Mouse (Mus musculus) monocyte, adult 5-6 weeks (primary cell): ENCODE measurements around the gene Rnf8. TPM values are rescaled to one million over a fixed set of nuclear protein-coding genes. Genes with fewer than 3 reads are reported as not detected.
"Not testable (repeated sequence)": the region's sequence is repeated elsewhere in the genome, so short reads cannot be mapped to it uniquely, and the experiment has no call there.

ENCODE experiments used
- ATAC-seq: fragments of 153-309, 156-312 bp; replicated peaks from 2 replicates; pipeline ENCODE4 v1.8.0; 2017; ENCODE audit warnings: mild to moderate bottlenecking; ENCODE audit not compliant: low TSS enrichment, insufficient number of reproducible peaks, severe bottlenecking, poor library complexity, low FRiP score
- total RNA-seq: library from RNA; stranded (forward); fragments of 200-1000, 200-491, 200-594 nt; gene quantifications from 3 replicates; pipeline ENCODE4 v1.2.3, GENCODE M21; 2017

Rnf8 gene
- 44.8 to 57.1 TPM (median 48.0 TPM) in 3 replicates for total RNA-seq

DNA sequence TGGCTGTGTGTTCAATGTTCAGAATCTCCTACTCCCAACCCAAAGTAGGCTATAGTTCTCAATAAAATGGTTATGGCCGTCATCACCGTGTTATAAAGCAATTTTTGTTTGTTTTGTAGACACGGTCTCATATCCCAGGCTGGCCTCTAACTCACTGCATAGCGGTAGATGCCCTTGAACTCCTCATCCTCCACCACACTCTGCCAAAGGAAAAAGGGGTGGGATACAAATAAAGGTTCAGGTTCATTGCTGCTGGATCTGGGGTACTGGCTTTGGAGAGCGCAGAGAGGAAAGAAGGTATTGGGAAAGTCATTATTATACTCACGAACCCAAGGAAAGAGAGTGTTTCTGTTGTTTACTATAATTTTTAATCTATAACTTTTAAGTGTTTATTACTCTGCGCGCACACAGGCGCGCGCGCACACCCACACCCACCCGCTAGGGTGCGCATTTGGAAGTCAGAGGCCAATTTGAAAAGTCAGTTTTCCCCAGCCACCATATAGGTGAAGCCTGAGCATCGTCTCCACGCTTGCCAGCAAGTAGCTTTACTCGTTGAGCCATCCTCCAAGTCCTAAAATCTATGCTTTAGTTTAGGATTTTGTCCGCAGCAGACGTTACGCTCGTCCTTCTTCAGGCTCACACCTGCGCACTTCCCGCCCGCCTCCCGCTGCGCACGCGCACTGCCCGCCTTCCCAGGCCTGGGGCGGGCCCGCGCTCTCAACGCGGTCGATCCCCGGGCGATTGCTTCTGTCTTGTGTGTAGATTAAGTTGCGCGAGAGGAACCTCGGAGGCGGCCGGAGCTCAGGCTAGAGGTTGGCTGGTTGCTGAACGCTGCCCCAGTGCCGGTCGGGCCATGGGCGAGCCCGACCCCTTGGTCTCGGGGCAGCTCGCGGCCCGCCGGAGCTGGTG, at the start of gene Rnf8, which contains the start of gene Gm28043:
Rnf8 (plus strand) TSS at position 676 of the 909 bp plus-strand sequence.
Gm28043 (plus strand) TSS at position 762 of the 909 bp plus-strand sequence.
- peak; percentile 94 for ATAC-seq

DNA sequence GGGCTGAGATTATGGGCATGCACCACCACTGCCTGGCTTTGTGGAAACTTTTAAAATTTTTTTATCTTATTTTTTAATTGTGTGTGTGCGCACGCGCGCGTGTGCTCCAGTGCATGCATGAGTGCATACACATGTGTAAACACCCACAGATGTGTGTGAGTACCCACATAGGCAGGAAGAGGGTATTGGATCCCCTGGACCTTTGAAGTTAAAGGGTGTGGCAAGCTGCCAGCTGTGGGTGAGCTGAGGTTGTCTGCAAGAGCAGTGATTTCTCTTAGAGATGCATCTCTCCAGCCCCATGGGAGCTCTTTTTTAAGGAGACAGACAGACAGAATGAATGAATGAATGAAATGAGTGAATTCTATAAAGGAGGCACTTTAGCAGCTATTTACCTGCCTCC, 49.1 kb upstream of the Rnf8 start:
- ATAC-seq = no peak

DNA sequence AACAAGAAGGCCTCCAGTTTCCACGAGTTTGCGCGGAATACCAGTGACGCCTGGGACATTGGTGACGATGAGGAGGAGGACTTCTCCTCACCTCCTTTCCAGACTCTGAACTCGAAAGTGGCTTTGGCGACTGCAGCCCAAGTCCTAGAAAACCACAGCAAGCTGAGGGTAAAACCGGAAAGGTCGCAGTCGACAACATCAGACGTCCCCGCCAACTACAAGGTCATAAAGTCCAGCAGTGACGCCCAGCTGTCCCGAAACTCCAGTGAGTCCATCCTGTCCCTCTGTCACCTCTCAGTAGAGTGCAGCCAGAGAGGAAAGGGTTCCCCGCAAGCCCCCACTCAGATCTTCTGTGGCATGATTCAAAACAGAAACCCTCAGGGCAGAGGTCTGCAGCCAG, 46.2 kb upstream of the Rnf8 start:
- no peak for ATAC-seq

DNA sequence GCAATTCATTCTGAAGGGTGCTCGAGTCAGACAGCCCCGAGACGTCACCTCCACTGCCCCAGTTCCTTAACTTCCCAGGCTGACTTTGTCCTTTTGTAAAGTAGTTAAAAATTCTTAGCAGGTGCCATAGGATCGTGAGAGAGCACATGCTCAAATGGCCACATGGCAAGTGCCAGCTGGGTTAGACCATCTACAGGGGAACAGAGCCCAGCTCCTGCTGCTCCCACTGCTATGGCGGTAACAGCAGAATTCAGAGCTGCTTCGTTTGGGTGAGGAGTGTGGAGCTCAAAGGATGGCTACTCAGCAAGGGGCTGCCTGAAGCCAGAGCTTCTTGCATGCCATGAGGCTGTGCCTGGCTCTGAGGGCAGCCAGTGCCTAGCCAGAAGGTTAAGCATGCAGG, 44.8 kb upstream of the Rnf8 start:
- ATAC-seq = no peak

DNA sequence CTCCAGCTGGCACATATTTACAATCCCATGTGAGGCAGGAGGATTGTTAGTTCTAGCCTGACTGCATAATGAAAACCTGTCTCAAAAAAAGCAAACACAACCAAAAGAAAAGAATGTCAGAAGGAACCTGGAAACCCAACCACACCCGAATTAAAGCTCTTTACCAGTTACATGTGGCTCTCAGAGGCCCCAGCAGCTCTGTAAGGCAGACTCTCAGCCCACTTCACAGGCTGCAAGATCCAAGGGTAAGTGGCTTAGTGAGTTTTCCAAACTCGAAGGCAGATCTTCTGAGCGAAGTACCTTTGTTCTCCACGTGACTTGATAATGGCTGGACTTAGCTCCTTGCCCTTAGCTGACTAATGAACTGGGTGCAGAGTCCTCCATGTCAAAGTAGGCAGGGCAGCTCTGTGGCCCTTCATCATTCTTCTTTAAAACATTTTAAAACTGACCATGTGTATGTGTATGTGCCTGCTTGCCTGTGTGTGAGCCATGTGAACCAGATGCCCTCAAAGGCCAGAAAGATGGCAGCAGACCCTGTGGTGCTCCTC, 34.9 kb upstream of the Rnf8 start:
- ATAC-seq = no peak

DNA sequence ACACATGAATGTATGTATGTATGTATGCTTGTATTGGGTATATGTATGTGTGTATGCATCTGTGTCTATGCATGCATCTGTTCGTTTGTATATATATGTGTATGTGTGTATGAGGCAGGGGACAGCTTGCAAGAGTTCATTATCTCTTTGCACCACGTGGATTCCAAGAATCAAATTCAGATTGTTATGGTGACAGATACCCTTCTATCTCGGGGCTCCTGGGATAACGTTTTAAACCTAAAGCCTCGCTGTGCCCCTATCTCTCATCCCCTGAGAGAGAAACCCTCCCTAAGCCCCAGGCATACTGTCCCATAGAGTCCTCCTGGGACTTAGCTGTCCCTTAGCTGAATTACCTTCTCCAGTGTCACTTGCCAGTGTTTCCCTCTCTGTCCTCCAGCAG, 31.0 kb upstream of the Rnf8 start:
- no peak for ATAC-seq

DNA sequence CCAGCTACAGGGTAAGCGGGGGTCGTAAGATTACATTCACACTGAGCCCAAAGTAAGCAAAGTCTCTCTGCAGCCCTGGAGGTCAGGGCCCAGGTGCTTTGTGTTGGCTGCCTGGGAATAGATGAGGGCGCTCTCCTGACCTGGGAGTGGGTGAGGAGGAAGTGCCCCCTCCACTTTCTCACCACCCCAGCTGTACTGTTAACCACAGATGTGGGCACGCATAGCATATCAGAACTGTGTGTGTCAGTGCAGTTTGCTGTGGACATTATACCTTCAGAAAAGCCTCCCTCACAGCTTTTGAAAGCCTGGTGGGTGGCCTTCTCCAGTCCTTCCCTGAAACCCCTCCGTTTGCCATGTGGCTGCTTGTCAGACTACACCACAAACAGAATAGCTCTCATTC, 30.3 kb upstream of the Rnf8 start:
- ATAC-seq = no peak

DNA sequence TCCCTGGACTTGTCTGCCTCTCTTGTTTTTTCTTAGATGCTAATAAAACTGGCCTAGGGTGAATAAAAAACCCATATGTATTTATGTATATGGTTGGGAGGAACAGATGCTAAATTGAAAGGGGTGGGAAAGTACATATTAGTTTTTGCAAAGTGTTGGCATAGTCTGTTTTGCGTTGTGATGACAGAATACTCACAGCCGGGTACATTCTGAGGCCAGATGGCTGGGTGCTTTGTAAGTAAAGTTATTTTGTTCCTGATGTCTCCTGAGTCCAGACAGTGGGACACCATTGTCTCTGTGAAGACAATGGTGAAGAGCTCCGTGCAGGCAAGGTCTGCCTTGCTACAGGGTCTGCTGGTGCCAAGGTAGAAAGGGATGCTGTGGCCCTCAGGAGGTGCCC, 29.9 kb upstream of the Rnf8 start:
- no peak for ATAC-seq

DNA sequence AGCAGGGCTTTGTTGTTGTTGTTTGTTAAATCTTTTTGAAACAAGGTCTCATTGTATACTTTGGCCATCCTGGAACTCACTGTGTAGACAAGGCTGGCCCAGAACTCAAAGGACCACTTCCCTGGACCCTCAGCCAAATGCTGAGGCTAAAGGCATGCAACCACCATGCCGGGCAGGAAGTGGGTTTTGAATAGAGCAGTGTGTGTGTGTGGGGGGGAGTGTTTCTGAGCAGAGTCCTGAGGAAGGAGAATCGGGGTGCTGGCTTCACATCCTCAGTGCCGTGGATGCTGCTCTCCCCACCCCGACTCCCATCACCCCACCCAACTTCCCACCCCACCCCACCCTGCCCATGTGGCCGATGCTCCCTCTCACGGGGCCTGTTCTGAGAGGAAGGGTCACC, 29.1 kb upstream of the Rnf8 start:
- no peak for ATAC-seq

DNA sequence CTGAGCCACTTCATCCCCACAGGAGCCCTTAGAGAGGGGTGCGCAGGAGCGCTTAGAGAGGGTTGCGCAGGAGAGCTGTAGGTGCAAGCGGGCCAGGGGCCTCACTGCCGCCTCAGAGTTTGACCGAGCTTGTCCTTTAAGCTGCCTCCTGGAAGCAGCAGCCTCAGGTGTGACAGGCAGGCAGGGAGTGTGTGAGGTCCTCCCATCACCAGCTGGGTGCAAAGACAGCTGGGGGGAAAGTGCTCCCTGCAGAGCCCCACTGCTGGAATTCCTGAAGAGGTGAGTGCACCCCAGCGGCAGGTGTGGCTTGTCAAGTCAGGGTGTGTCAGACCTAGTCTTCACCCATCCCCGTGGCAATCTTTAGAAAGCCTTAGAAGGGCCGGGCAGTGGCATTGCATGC, 27.7 kb upstream of the Rnf8 start:
- no peak for ATAC-seq

DNA sequence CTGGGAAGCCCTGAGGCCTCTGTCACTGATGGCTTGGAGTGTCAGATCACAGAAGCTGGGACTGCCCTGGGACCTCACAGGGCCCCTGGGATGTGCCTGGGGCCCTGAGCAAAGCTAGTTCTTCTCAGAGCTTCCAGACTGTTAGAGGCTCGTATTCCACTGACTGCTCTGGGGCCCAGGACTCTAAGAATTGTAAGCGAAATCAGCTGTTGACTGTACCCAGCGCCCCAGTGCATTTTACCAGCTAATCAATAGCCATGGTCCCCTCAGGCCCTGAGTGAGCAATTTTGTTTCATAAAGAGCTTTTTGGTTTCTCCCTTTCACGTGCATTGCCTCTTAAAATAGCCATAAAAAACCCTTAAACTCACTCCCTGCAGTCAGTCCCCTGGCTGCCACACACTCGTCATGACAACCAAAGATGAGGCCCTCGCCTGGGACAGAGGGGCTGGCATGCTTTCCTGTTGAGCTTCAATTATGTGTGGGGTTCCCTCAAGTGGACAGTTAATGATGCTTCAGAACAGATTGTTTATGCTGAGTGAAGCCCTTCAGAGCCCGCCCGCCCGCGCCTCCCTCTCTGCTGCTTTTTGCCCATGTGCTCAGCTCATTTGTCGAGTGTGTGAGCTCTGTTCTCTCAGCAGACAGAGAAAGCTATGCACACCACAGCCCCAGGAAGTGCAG, 25.2 kb upstream of the Rnf8 start:
- no peak for ATAC-seq

DNA sequence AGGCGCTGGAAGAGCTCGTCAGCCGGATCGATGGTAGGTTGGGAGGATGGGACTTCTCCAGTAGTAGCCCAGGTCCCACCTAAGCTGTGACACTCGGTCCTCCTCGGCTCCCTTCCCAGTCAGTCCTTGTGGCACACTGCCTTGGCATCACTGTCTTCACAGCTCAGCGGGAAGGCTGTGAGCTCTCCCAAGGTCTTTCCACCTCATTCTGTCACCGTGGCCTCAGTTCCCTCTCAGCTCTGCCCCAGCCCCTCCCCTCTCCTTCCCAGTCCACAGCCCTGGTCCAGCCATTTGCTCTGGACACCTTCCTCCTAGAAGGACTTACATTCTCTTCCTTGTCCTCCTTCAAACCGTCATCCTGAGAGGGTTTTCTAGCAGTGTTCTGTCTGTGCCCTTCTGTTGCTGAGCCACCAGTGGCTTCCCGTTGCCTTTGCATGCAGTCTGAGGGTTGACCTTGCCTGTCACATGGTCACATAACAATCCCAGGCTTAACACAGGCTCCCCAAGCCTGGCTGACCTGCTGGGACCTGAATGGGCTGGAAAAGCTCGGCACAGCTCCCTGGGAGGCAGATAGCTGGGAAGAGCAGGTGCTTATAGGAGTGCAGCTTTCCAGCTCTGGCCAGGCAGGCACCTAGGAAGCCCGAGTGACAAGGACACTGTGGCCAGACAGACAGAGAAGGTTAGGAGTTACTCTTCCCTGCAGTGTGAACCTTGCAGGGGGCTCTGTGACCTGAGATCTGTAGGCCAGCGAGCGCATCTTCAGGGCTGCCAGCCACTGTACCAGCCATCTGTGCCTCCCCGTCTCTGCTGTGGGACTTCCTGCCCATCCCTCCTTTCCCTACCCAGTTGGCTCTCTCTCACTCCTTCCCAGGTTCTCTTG, 18.5 kb upstream of the Rnf8 start:
- ATAC-seq = no peak

DNA sequence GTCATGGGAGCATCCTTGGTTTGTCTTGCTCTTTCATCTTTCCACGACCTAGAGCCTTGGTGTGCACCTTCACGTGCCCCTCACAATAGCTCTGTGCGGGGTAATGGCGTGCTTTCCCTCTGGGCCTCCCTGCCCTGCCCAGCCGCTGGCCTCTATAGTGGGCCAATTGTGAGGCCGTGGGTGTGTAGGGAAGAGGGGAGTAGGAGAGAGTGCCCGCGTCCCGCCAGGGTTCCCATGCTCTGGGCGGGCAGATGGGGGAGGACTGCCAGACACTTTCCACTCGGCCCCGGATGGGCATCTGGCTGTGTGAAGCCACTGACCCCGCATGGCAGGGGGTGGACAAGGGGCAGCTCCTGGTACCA, 17.8 kb upstream of the Rnf8 start:
- ATAC-seq = no peak

DNA sequence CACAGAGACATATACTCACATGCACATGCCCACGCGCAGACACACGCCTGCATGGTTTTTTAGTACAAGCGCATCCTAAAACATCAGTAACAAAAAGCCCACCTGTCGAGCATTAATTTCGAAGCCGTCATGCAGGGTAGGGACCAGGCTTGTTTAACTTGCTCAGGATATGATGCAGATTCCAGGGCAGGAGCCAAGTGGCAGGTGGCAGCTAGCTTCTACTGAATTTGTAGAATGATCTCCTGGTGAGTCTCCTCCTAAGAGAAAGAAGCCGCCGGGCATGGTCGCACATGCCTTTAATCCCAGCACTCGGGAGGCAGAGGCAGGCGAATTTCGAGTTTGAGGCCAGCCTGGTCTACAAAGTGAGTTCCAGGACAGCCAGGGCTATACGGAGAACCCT, 15.5 kb upstream of the Rnf8 start:
- no peak for ATAC-seq

DNA sequence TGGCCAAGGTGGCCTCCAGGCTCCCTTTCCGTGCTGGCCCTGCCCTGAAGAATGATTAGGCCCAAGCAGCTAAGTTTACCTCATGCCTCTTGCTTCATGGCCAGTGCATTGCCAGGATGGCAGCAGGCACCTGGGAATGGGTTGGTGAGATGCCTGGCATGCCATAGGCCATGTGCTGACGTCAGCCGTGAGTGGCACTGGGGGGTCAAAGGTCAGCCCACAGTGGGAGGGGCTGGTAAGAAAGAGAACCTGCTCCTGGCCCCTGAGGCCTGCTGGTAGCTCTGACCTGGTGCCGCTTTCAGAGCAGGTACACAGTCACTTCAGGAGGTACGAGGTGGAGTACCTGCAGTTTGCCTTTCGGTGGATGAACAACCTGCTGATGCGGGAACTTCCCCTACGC, 15.1 kb upstream of the Rnf8 start:
- ATAC-seq = no peak

DNA sequence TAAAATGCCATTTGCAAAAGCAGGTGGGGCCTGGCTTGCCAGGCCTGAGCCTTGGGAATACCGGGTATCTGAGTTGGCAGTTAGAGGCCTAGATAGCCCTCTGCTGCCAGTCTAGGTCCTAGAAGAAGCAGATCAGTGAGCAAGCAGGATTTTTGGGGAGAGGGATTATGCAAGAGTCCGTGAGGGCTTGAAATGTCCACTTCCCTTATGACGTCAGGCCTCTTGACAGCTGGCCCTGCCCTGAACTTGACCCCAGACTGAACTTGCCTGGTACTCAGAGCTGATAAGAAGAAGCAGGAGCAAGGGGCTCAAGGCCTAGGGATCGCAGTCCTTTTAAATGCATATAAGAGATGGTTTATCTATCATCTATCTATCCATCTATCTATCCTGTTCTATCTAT, 13.2 kb upstream of the Rnf8 start:
- ATAC-seq = peak; percentile 87

DNA sequence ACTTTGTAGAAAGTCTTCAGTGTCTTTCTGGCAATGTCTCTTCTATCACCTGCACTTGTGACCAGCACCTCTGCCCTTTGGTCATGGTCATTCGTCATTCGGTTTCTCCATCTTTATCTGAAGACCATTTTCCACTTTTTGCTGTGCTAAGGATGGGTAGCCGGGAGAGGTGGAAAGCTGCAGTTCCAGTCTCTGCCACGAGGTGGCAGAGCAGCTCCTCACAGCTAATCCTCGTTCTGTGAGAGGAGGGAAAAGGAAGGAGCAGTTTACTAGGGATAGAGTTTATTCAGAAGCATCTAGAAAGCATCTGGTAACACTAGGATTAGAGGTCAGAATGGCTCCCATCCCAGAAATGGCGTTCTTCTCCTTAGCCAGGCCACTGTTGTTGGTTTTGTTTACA, 11.3 kb upstream of the Rnf8 start:
- ATAC-seq = peak; percentile 38; the same call in 1 of the 2 replicates

DNA sequence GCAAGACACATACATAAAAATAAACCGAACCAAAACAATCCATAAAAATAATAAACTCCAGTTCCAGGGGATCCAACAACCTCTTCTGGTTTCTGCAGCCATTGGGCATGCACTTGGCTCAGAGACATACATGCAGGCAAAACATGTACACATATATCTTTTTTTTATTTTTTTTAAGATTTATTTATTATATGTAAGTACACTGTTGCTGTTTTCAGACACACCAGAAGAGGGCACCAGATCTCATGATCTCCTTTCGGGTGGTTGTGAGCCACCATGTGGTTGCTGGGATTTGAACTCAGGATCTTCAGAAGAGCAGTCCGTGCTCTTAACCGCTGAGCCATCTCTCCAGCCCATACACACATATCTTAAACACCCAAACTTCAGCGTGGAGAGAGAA, 1.1 kb upstream of the Rnf8 start:
- not testable (repeated sequence) for ATAC-seq

DNA sequence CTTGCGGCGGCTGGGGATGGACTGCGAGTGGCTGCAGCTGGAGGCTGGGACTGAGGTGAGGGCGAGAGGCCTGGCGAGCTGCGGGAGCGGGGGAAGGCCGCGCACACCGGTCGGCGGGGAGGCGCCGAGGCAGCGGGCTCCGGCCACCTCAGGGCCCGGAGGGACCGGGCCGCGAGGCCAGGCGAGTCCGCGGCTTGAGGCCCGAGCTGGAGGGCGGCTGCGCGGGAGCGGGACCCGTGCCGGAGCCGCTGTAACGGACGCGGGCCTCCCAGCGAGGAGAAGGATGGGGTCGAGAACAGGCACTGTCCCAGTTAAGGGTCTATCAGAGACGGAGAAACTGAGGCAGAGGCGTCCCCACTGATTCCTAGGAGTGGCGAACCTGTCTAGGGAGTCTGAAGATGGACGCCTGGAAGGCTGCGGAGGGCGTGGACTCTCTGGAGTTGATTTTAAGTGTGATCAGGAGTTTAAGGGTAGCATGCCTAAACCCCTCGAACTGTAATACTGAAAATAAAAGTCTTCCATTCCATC, 498 bp downstream of the Rnf8 start:
- no peak for ATAC-seq
